In genomic region chr9:119003990-119004702, GRCm38 (mm10) we compare ENCODE assay signal across 9 mouse cellular contexts. TPM values are rescaled to one million over a fixed set of nuclear protein-coding genes. Genes with fewer than 3 reads are reported as not detected.
A peak's percentile ranks its signal among the peaks of the same experiment; 100 is the strongest.
DNase-seq lines count a peak whose midpoint lies in the region; ATAC-seq and TF ChIP-seq lines count a peak whose summit lies in the region.
"Had no signal": no experiment of that assay in that cellular context is flagged by ENCODE, and none has a peak within 500 bp of the region (broad histone marks: within the 10 kb centered on the region; RNA-seq: fewer than 3 reads in every experiment).

No protein-coding gene starts in this region.

- H3K27ac ChIP-seq in heart, embryonic 14.5 days (replicated peaks in 1 of 2; ENCODE audit: control insufficient read depth in 1 of 2, insufficient read depth in 1 of 2, low read depth in 2 of 2, low read length in 2 of 2), result peak overlapping the region; percentile 42 to 57
- peak overlapping the region; percentile 51 for H3K27ac ChIP-seq in lung, postnatal 0 days (ENCODE audit: low read length)

- DNase-seq in heart, adult 11 months, result no peak
- no peak for DNase-seq in lung, postnatal 0 days (ENCODE audit: low spot score)
- no peak for DNase-seq in lung, postnatal 25 days (ENCODE audit: low spot score)
- DNase-seq in left cerebral cortex, adult 9 months (ENCODE audit: low spot score in 2 of 2), result peak; percentile 60 to 75
- no peak for DNase-seq in yolk sac, embryonic 10.5 days (ENCODE audit: low spot score)
- no peak for DNase-seq in gastrocnemius, postnatal 36 days
- DNase-seq: cerebellum, postnatal 14 days had no signal

- no peak for TF ChIP-seq EP300 in lung, postnatal 0 days (IDR thresholded peaks at IDR 0.05)

- 47% methylated on average over 23 of the region's 23 CpGs for WGBS in heart, embryonic 14.5 days
- WGBS in lung, postnatal 0 days, result 73% methylated on average over 23 of the region's 23 CpGs

- intact Hi-C loops in gastrocnemius, postnatal 36 days (cut with DNase I), result no loop called here

- H3K9ac ChIP-seq in heart, embryonic 14.5 days (ENCODE audit: low read length), result peak overlapping the region; percentile 52
- H3K9ac ChIP-seq in lung, postnatal 0 days (replicated peaks; ENCODE audit: low read depth), result no peak overlapping the region

- no peak for ATAC-seq in heart, embryonic 14.5 days (ENCODE audit: insufficient number of reproducible peaks, insufficient read depth, low FRiP score, low read depth)
- peak; percentile 25; the same call in 1 of the 2 replicates for ATAC-seq in lung, postnatal 0 days

- peaks cover 39 to 50% of the 10 kb centered on the region in 2 experiments for H3K4me1 ChIP-seq in heart, embryonic 14.5 days (ENCODE audit: control insufficient read depth in 2 of 2, insufficient read depth in 2 of 2, low read length in 2 of 2)
- peaks cover 46% of the 10 kb centered on the region for H3K4me1 ChIP-seq in lung, postnatal 0 days (ENCODE audit: insufficient read depth, low read depth, low read length)

- H3K9me3 ChIP-seq in heart, embryonic 14.5 days (ENCODE audit: control insufficient read depth, low read length), result no peaks in the 10 kb centered on the region
- no peaks in the 10 kb centered on the region for H3K9me3 ChIP-seq in lung, postnatal 0 days (ENCODE audit: low read length)

- no peak overlapping the region for H3K4me3 ChIP-seq in heart, embryonic 14.5 days (ENCODE audit: control insufficient read depth in 1 of 2, insufficient read depth in 1 of 2, low read depth in 1 of 2, low read length in 2 of 2)
- no peak overlapping the region for H3K4me3 ChIP-seq in lung, postnatal 0 days (ENCODE audit: low read depth, low read length)
- H3K4me3 ChIP-seq: myocyte had no signal

- peak overlapping the region; percentile 42 for H3K4me2 ChIP-seq in heart, embryonic 14.5 days (ENCODE audit: low read length)
- H3K4me2 ChIP-seq in lung, postnatal 0 days (replicated peaks; ENCODE audit: low read depth, low read length), result no peak overlapping the region

- no peaks in the 10 kb centered on the region for H3K36me3 ChIP-seq in heart, embryonic 14.5 days (ENCODE audit: control insufficient read depth, insufficient read depth, low read length)
- H3K36me3 ChIP-seq in lung, postnatal 0 days (ENCODE audit: insufficient read depth, low read length), result no peaks in the 10 kb centered on the region

- TF ChIP-seq CTCF in lung, postnatal 0 days (IDR thresholded peaks at IDR 0.05), result no peak

- no peaks in the 10 kb centered on the region for H3K27me3 ChIP-seq in heart, embryonic 14.5 days (ENCODE audit: control insufficient read depth, insufficient read depth, low read length)
- no peaks in the 10 kb centered on the region for H3K27me3 ChIP-seq in lung, postnatal 0 days (replicated peaks; ENCODE audit: insufficient read depth, low read length)

RNA-seq across cellular contexts. Expression of gene Vill, which starts 48.4 kb away (rescaled TPM):
- 10.7 and 11.2 TPM in 2 replicates for polyA plus RNA-seq in heart, embryonic 14.5 days (2014; fragmentation: Nextera tagmentation; extraction: Ambion mirVana)
- 16.6 and 20.0 TPM in 2 replicates for polyA plus RNA-seq in lung, postnatal 0 days (2015; fragmentation: Nextera tagmentation; extraction: Ambion mirVana)
- total RNA-seq in gastrocnemius, postnatal 36 days (2021), result under 1 TPM; 0.18 to 0.81 TPM

Comparison
In these comparisons a context has a peak if more than half of its experiments do, and no peak if none do; other contexts are left out.
1. DNase-seq: peak in left cerebral cortex, adult 9 months (2 of 2); none in heart, adult 11 months (single experiment), lung, postnatal 0 days (single experiment), lung, postnatal 25 days (single experiment), yolk sac, embryonic 10.5 days (single experiment) and gastrocnemius, postnatal 36 days (0 of 2).